Mouse (Mus musculus) liver (tissue): ENCODE data around the gene Sumo1.

ENCODE experiments used
- DNase-seq: peaks from one replicate; pipeline ENCODE4 v3.0.0-alpha.2; 2020; ENCODE audit warnings: mixed read lengths

Gene Sumo1

DNA sequence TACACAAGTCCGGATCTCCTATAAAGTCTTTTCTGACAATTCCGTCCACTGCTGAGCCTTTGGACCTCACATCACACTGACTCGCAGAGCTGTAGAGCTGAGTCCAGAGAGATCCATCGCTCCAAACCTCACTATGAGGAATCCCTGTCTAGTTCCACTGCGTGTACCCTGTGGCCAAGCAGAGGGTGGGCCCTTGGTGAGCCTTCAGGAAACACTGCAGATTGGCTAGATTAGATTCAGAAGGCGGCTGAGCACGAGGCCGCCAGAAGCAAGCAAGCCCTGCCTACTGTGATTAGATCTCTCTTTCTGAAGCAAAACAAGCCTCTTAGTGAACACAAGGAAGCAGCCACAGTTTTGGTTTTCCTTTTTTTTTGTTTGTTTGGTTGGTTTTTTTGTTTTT is 126.7 kb downstream of the Sumo1 start:
- DNase-seq = no peak

DNA sequence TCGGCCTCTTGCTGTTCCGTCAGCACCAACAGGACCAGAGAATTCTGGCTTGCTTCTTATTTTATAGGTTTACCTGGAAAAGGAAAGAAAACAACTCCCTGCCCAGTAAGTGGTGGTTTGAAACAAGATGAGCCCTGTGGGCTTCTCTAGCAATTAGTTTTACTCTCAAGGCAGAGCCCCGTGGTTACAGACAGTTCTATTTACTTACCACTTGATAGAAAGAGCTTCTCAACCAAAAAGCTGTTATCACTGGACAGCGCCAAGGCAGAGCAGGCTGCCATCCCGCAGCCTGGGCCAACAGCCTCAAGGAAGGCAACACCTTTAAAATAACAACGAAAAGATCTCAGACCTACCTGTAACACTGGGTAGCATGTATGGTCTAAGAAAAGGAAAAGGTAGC is 128.4 kb downstream of the Sumo1 start:
- DNase-seq = no peak

DNA sequence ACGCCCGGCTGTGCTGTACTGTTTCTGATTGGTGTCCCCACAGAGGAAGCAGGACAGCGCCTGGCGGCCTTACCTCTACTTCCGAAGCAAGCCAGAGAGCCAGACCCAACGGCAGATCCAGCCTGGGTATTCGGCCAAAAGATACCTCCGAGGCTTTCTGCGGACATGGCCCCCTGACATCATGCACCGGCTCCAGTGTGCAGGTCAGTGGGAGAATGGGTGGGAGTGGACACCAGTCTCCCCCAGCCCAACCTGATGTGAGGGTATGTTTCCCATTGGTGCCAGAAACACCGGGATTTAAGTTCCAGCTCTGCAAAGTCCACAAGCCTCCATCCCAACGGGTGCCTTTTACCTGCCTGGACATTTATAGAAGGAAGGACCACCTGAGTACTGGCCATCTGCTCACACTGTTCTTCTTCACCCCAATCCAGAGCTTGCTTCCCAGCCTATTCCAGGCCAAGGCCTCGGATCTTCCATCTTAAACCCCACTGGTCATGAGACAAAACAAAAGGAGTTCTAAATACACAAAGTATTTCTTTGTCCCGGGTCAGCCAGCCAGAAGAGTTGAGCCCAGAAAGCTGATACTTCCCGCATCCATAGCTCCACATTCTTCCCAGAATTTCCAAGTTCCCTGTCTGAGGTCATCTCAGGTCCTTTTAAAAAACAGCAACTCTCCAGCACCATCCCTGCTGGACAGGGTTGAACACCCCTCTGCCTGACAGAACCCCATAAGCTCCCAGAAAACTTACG is 129.2 kb downstream of the Sumo1 start:
- no peak for DNase-seq

DNA sequence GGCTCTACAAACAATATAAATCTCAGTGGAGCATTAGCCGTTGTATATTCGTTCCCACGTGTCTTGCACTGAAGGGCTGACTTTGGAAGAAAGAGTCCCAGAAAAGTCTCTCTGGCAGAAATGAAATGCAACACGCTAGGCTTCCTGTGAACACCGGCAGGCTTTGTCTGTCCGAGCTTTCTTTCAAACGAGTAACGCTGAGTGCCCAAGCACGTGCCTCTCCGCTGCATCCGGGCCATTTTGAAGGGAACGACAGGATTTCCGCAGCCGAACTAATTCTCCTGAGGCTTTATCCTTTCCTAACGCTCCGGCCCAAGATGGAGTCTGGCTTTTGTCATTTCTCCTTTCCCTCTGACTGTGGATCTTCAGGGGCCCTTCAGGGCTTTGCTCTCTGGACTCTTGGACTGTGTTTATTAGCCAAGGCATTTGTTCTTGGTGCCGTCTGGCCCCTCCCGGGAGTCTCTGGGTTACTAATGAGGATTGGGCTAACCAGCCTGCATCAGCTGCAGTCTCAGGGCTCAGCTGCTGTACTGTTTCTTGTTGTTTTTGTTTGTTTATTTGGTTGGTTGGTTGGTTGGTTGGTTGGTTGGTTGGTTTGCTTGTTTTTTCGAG is 130.0 kb downstream of the Sumo1 start:
- no peak for DNase-seq

DNA sequence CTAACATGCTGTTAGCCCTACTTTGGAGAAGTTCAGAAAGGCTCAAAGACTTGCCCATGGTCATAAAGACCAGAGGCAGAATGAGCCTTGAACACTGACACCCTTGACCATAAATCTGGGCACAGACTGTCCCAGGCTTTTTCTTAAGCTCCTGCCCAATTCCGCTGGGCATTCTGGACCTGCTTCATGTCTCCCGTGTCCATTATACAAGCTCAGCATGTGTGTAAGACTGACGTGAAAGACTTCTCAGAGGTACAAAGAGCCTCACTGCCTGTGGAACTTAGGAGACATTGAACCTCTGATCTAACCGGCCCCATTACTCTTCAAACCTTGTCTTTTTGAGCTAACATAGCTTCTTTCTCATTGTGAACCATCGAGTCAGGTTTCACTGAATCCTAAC is 132.3 kb downstream of the Sumo1 start:
- DNase-seq = no peak
